Mouse (Mus musculus): Measurements from ENCODE around the gene Lamp2. TPM values are rescaled to one million over a fixed set of nuclear protein-coding genes. Genes with fewer than 3 reads are reported as not detected.
A peak's percentile ranks its signal among the peaks of the same experiment; 100 is the strongest.

The Lamp2 gene
- polyA plus RNA-seq, 1 experiment from 2014 or later = 188 TPM

DNA sequence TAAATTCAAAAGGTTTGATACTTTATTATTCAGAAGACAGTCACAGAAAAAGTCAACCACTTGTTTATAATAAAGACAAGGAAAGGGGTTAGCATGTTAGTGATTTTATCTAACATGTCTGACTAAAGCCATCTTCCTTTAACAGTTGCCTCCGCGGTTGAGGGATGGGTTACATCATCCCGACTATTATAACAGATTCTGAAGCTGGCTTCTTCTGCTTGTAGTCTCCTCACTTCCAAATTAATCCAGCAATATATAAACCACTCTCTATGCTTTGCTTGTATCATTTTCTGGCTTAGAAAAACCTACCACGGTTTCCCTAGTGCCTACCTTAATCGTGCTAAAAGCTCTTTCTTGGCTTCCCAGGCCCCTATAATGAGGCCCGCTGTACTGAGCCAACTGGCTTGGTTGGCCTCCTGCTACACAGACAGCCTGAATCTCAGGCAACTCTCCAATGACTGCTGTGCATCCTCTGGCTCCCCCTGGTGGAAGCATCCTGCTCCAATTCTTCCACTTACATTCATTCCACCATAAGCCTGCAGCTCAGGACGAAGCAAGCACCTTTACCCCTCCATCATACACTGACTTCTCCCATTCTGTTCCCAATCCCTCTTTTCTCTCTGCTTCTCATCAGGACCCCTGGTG is 18.0 kb downstream of the Lamp2 start:
- no peak overlapping the region for H3K9ac ChIP-seq (replicated peaks; ENCODE audit: low read length)
- 58% methylated on average over 7 of the region's 7 CpGs for WGBS

DNA sequence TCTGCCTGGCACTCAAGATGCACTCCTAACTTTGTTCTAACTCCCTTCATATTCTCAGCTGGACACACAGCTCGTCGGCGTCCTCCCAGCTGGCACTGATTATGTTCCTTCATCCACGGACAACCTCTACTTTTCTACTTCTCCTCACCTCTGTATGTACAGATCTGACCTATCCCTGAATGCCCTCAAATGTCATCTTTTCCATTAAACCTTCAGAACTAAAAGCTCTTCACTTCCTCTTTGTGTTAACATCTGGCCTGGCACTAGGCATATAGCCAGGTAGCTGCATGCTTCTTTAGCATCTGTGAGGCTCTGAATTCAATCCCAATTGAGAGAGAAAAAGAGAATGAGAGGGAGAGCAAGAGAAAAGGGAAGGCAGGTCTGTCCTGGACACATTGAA is 26.8 kb downstream of the Lamp2 start:
- no peak overlapping the region for H3K9ac ChIP-seq (replicated peaks; ENCODE audit: low read length)
- ATAC-seq (ENCODE audit: low FRiP score, low TSS enrichment) = no peak
- H3K4me2 ChIP-seq (replicated peaks; ENCODE audit: low read depth, low read length) = no peak overlapping the region
- no peaks in the 10 kb centered on the region for H3K4me1 ChIP-seq (ENCODE audit: insufficient read depth, low read length)
- H3K36me3 ChIP-seq (ENCODE audit: insufficient read depth, low read length) = peaks cover 19% of the 10 kb centered on the region
- H3K27me3 ChIP-seq (ENCODE audit: insufficient read depth, low read length) = no peaks in the 10 kb centered on the region
- no peaks in the 10 kb centered on the region for H3K9me3 ChIP-seq (ENCODE audit: low read length)
- H3K27ac ChIP-seq (ENCODE audit: low read length) = no peak overlapping the region
- WGBS = 72% methylated on average over 4 of the region's 4 CpGs
- no peak overlapping the region for H3K4me3 ChIP-seq (ENCODE audit: low read length)

More for the DNA sequence above, 18.0 kb downstream of the Lamp2 start:
- Histone ChIP-seq H3K4me3 (ENCODE audit: low read length) (no peak overlapping the region), H3K27ac (ENCODE audit: low read length) (no peak overlapping the region), H3K9me3 (ENCODE audit: low read length) (no peaks in the 10 kb centered on the region), H3K4me1 (ENCODE audit: insufficient read depth, low read length) (no peaks in the 10 kb centered on the region), H3K36me3 (ENCODE audit: insufficient read depth, low read length) (0 out of 2 replicates have a peak, but pooled peaks cover 3% of the 10 kb centered on the region), H3K4me2 (replicated peaks; ENCODE audit: low read depth, low read length) (no peak overlapping the region), H3K27me3 (ENCODE audit: insufficient read depth, low read length) (no peaks in the 10 kb centered on the region; the same call in 1 of the 2 replicates)
- peak; percentile 42; the same call in 1 of the 2 replicates for ATAC-seq (ENCODE audit: low FRiP score, low TSS enrichment)

DNA sequence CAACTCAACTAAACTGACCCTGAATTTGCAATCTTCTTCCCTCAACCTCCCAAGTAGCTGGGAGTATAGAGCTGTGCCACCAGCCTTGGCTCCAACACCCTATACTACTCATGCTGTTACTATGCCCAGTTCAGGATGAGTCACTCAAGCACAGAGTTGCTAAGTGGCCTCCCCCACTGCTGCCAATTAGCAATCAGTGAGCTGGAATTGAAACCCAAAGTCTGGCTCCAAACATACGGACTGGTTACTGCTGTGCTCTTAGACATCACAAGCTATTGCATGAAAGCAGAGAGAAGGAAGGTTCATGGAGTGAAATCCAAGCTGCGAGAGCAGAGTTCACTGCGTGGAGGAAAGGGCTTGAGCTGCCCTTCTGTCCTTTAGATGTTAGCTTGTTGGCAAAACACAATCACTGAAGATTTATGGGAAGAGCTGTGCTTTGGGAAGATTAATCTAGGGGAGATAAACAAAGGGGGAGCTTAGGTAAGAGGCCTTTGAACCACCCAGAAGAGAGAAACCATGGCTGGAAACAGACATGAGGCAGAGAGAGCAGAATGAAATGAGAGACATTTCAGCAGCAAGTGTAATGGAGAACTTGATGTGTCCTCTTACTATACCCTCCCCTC is 27.3 kb downstream of the Lamp2 start:
- H3K4me1 ChIP-seq (ENCODE audit: insufficient read depth, low read length) = no peaks in the 10 kb centered on the region
- no peak overlapping the region for H3K4me2 ChIP-seq (replicated peaks; ENCODE audit: low read depth, low read length)
- no peak overlapping the region for H3K27ac ChIP-seq (ENCODE audit: low read length)
- no peaks in the 10 kb centered on the region for H3K27me3 ChIP-seq (ENCODE audit: insufficient read depth, low read length)
- no peaks in the 10 kb centered on the region for H3K9me3 ChIP-seq (ENCODE audit: low read length)
- H3K4me3 ChIP-seq (ENCODE audit: low read length) = no peak overlapping the region
- peaks cover 23% of the 10 kb centered on the region for H3K36me3 ChIP-seq (ENCODE audit: insufficient read depth, low read length)
- H3K9ac ChIP-seq (replicated peaks; ENCODE audit: low read length) = no peak overlapping the region
- 53% methylated on average over 3 of the region's 3 CpGs for WGBS
- ATAC-seq (ENCODE audit: low FRiP score, low TSS enrichment) = peak; percentile 88

DNA sequence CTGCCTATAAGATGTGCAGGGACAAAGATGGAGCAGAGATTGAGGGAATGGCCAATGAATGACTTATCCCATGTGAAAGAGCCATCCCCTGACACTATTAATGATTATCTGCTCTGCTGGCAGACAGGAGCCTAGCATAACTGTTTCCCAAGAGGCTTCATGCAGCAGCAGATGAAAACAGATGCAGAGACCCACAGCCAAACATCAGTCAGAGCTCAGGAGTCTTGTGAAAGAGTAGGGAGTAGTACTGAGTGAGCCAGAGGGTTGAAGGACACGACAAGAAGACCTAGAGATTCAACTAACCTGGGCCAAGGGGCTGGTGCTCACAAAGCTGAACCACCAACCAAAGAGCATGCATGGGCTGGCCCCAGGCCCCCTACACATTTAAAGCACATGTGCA is 30.2 kb downstream of the Lamp2 start:
- H3K4me1 ChIP-seq (ENCODE audit: insufficient read depth, low read length) = no peaks in the 10 kb centered on the region
- H3K27ac ChIP-seq (ENCODE audit: low read length) = no peak overlapping the region
- ATAC-seq (ENCODE audit: low FRiP score, low TSS enrichment) = no peak
- no peak overlapping the region for H3K4me2 ChIP-seq (replicated peaks; ENCODE audit: low read depth, low read length)
- no peak overlapping the region for H3K9ac ChIP-seq (replicated peaks; ENCODE audit: low read length)
- 90% methylated on average over 1 of the region's 1 CpGs for WGBS
- no peaks in the 10 kb centered on the region for H3K27me3 ChIP-seq (ENCODE audit: insufficient read depth, low read length)
- H3K4me3 ChIP-seq (ENCODE audit: low read length) = no peak overlapping the region
- peaks cover 26% of the 10 kb centered on the region for H3K36me3 ChIP-seq (ENCODE audit: insufficient read depth, low read length)
- no peaks in the 10 kb centered on the region for H3K9me3 ChIP-seq (ENCODE audit: low read length)

DNA sequence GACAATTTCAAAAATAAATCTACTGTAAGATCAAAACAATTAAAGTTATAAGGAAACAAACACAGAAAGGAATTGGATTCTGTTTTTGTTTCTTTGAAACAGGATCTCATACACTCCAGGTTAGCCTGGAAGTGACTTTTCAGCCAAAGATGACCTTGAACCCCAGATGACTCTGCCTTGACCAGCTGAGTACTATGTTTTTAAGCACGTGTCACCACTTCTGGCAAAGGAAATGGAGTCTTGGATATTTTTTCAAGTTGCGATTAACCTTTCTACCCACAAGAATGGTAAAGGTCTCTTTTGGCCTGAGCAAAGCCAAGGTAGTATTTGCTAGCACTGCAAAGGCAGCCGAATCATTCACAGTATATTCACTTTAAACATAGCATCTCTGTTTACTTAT is 33.2 kb downstream of the Lamp2 start:
- no peak overlapping the region for H3K4me3 ChIP-seq (ENCODE audit: low read length)
- peaks cover 19% of the 10 kb centered on the region for H3K36me3 ChIP-seq (ENCODE audit: insufficient read depth, low read length)
- 75% methylated on average over 3 of the region's 3 CpGs for WGBS
- no peaks in the 10 kb centered on the region for H3K27me3 ChIP-seq (ENCODE audit: insufficient read depth, low read length)
- H3K9ac ChIP-seq (replicated peaks; ENCODE audit: low read length) = no peak overlapping the region
- no peak overlapping the region for H3K27ac ChIP-seq (ENCODE audit: low read length)
- no peak for ATAC-seq (ENCODE audit: low FRiP score, low TSS enrichment)
- H3K9me3 ChIP-seq (ENCODE audit: low read length) = no peaks in the 10 kb centered on the region
- no peaks in the 10 kb centered on the region for H3K4me1 ChIP-seq (ENCODE audit: insufficient read depth, low read length)
- no peak overlapping the region for H3K4me2 ChIP-seq (replicated peaks; ENCODE audit: low read depth, low read length)

DNA sequence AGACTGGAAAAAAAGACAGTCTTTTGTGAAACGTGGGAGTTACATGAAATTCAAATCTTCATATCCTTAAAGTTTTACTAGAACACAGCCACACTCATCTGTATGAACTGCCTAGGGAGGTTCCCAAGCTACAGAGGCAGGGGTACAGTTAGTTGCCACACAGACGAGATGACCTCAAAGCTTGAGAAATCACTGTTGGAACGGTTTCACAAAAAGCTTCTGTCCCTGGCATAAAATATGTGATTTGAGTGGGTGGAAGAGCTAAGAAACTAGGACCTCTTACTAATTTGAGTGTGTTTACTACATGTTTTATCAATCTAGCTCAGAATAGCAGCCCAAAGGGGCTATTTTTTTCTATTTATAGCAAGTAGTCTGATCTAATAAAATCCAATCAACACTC is 33.9 kb downstream of the Lamp2 start:
- H3K27me3 ChIP-seq (ENCODE audit: insufficient read depth, low read length) = no peaks in the 10 kb centered on the region
- no peak for ATAC-seq (ENCODE audit: low FRiP score, low TSS enrichment)
- H3K36me3 ChIP-seq (ENCODE audit: insufficient read depth, low read length) = peaks cover 18% of the 10 kb centered on the region; the same call in 1 of the 2 replicates
- 69% methylated on average over 3 of the region's 3 CpGs for whole genome bisulfite sequencing
- H3K9me3 ChIP-seq (ENCODE audit: low read length) = no peaks in the 10 kb centered on the region
- H3K27ac ChIP-seq (ENCODE audit: low read length) = no peak overlapping the region
- no peak overlapping the region for H3K4me3 ChIP-seq (ENCODE audit: low read length)
- H3K9ac ChIP-seq (replicated peaks; ENCODE audit: low read length) = no peak overlapping the region
- no peak overlapping the region for H3K4me2 ChIP-seq (replicated peaks; ENCODE audit: low read depth, low read length)
- no peaks in the 10 kb centered on the region for H3K4me1 ChIP-seq (ENCODE audit: insufficient read depth, low read length)

DNA sequence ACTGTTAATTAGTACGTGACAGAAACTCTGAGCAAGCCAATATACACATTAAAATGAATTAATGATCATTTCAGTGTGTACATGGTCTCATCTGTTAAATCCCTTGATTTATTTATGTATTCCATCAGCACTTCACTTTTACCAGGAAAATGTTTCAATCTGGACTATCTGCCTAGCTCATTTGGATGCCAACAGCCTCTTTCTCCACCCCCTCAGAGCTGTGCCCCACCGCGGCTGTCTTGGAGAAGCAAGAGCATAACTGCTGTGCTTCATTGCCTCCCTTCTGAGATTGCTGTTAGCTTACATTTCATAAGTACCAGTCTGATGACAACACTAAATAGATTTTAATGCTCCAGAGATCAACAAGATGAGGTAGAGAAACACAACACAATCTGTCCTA is 52.4 kb downstream of the Lamp2 start:
- Histone ChIP-seq H3K4me3 (ENCODE audit: low read length) (no peak overlapping the region), H3K9me3 (ENCODE audit: low read length) (no peaks in the 10 kb centered on the region), H3K4me2 (replicated peaks; ENCODE audit: low read depth, low read length) (no peak overlapping the region), H3K9ac (replicated peaks; ENCODE audit: low read length) (no peak overlapping the region), H3K36me3 (ENCODE audit: insufficient read depth, low read length) (no peaks in the 10 kb centered on the region), H3K4me1 (ENCODE audit: insufficient read depth, low read length) (0 out of 2 replicates have a peak, but pooled peaks cover 4% of the 10 kb centered on the region), H3K27me3 (ENCODE audit: insufficient read depth, low read length) (no peaks in the 10 kb centered on the region), H3K27ac (ENCODE audit: low read length) (no peak overlapping the region)
- WGBS = 70% methylated on average over 3 of the region's 3 CpGs
- ATAC-seq (ENCODE audit: low FRiP score, low TSS enrichment) = no peak

DNA sequence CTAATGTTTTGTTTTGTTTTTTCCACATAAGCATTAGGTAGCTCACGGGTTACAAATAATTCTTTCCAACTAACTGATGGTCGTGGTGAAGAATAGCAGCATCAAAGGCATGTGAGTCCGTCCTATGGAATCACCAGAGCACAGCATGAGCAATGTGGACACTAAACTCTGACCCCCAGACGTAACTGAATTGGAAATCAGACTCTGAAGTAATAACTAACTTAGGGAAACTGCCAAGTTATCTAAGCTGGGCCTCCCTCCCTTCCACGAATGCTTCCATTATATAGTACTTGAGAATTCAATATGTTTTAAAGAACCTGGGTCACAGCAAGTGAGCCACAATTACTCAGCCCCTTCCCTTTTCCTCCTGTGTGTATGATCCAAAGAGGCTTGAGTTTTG is 53.3 kb downstream of the Lamp2 start:
- H3K4me1 ChIP-seq (ENCODE audit: insufficient read depth, low read length) = 0 out of 2 replicates have a peak, but pooled peaks cover 4% of the 10 kb centered on the region
- H3K9me3 ChIP-seq (ENCODE audit: low read length) = no peaks in the 10 kb centered on the region
- H3K4me3 ChIP-seq (ENCODE audit: low read length) = no peak overlapping the region
- peak; percentile 31; the same call in 1 of the 2 replicates for ATAC-seq (ENCODE audit: low FRiP score, low TSS enrichment)
- no peak overlapping the region for H3K27ac ChIP-seq (ENCODE audit: low read length)
- no peaks in the 10 kb centered on the region for H3K36me3 ChIP-seq (ENCODE audit: insufficient read depth, low read length)
- H3K4me2 ChIP-seq (replicated peaks; ENCODE audit: low read depth, low read length) = no peak overlapping the region
- 60% methylated on average over 5 of the region's 5 CpGs for WGBS
- no peak overlapping the region for H3K9ac ChIP-seq (replicated peaks; ENCODE audit: low read length)
- no peaks in the 10 kb centered on the region for H3K27me3 ChIP-seq (ENCODE audit: insufficient read depth, low read length)

DNA sequence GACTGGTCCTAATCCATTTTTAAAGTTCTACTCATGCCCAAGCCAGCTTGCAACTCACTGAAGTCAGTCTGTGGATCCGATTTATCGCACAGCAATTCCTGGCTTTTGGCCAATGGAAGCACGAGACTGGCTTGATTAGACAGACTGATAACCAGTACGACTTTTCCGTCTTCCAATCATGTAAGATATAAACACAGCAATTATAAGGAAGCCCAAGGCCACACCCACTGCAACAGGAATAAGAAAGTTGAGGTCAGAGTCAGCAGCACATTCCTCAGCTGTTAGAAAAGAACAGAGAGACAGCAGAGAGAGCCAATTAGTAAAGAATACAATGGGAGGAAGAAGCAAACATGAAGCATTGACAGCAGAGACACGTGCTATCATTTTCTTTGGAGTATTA is 54.2 kb downstream of the Lamp2 start:
- Histone ChIP-seq H3K9ac (replicated peaks; ENCODE audit: low read length) (no peak overlapping the region), H3K36me3 (ENCODE audit: insufficient read depth, low read length) (no peaks in the 10 kb centered on the region), H3K4me1 (ENCODE audit: insufficient read depth, low read length) (0 out of 2 replicates have a peak, but pooled peaks cover 4% of the 10 kb centered on the region), H3K27ac (ENCODE audit: low read length) (no peak overlapping the region), H3K27me3 (ENCODE audit: insufficient read depth, low read length) (no peaks in the 10 kb centered on the region), H3K4me2 (replicated peaks; ENCODE audit: low read depth, low read length) (no peak overlapping the region), H3K4me3 (ENCODE audit: low read length) (no peak overlapping the region), H3K9me3 (ENCODE audit: low read length) (no peaks in the 10 kb centered on the region)
- 61% methylated on average over 6 of the region's 6 CpGs for WGBS
- ATAC-seq (ENCODE audit: low FRiP score, low TSS enrichment) = no peak; the same call in 1 of the 2 replicates

DNA sequence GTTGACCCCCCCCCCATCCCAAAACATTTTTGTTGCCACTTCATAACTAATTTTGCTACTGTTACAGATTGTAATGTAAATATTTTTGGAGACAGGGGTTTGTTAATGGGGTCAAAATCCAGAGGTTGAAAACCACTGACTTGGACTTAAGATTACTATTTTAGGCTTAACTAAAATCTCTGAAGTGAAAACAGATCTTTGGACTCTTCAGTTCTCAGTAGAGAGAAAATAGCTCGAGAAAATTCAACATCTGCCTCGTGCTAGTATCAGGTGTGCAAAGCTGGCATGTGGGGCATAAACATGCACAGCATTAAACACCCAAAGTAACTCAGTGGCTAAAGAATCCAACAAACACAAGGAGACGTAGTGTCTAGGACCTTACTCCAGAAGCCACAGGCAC is 55.6 kb downstream of the Lamp2 start:
- 72% methylated on average over 3 of the region's 3 CpGs for WGBS
- H3K36me3 ChIP-seq (ENCODE audit: insufficient read depth, low read length) = no peaks in the 10 kb centered on the region
- no peak overlapping the region for H3K27ac ChIP-seq (ENCODE audit: low read length)
- no peaks in the 10 kb centered on the region for H3K27me3 ChIP-seq (ENCODE audit: insufficient read depth, low read length)
- H3K4me3 ChIP-seq (ENCODE audit: low read length) = no peak overlapping the region
- no peak for ATAC-seq (ENCODE audit: low FRiP score, low TSS enrichment)
- no peak overlapping the region for H3K4me2 ChIP-seq (replicated peaks; ENCODE audit: low read depth, low read length)
- H3K9ac ChIP-seq (replicated peaks; ENCODE audit: low read length) = no peak overlapping the region
- no peaks in the 10 kb centered on the region for H3K9me3 ChIP-seq (ENCODE audit: low read length)
- H3K4me1 ChIP-seq (ENCODE audit: insufficient read depth, low read length) = 0 out of 2 replicates have a peak, but pooled peaks cover 4% of the 10 kb centered on the region
